Mouse (Mus musculus) gastrocnemius, postnatal 10 days (tissue): Measurements from ENCODE around the gene Med24. TPM values are rescaled to one million over a fixed set of nuclear protein-coding genes. Genes with fewer than 3 reads are reported as not detected.
"Not testable (repeated sequence)": the region's sequence is repeated elsewhere in the genome, so short reads cannot be mapped to it uniquely, and the experiment has no call there.

Experiments used
- DNase-seq: peaks from one replicate; pipeline ENCODE4 v3.0.0; 2021; ENCODE audit warnings: mixed read lengths
- total RNA-seq, 2 experiments: library from RNA; stranded (reverse); gene quantifications; 2 replicates each; pipeline ENCODE4 v1.2.3; 2021

Med24 gene
- total RNA-seq, 2 experiments from 2014 or later: 47.8 to 52.5 TPM

GRCm38 (mm10) chr11:98720756-98721155 lies 8.5 kb downstream of the Med24 start:
- no peak for DNase-seq

GRCm38 (mm10) chr11:98717904-98718303 lies 11.3 kb downstream of the Med24 start:
- peak; percentile 88 for DNase-seq

GRCm38 (mm10) chr11:98715946-98716345 lies 13.3 kb downstream of the Med24 start:
- no peak for DNase-seq

GRCm38 (mm10) chr11:98713703-98714102 lies 15.5 kb downstream of the Med24 start:
- no peak for DNase-seq

- not testable (repeated sequence) for DNase-seq
Observed at GRCm38 (mm10) chr11:98712009-98712408, 17.2 kb downstream of the Med24 start.

- DNase-seq: no peak
Observed at GRCm38 (mm10) chr11:98711046-98711434, 18.2 kb downstream of the Med24 start.

- DNase-seq: peak; percentile 90
Observed at GRCm38 (mm10) chr11:98710416-98711045, 18.7 kb downstream of the Med24 start.

GRCm38 (mm10) chr11:98709001-98709741 lies 20.1 kb downstream of the Med24 start:
- peak; percentile 48 for DNase-seq

- DNase-seq: no peak
Observed at GRCm38 (mm10) chr11:98708282-98708956, 20.8 kb downstream of the Med24 start.

- DNase-seq: peak; percentile 62
Observed at GRCm38 (mm10) chr11:98707401-98708281, 21.6 kb downstream of the Med24 start.

GRCm38 (mm10) chr11:98705021-98705420 lies 24.2 kb downstream of the Med24 start:
- no peak for DNase-seq

GRCm38 (mm10) chr11:98702323-98702722 lies 26.9 kb downstream of the Med24 start:
- DNase-seq: no peak

GRCm38 (mm10) chr11:98701213-98701670 lies 28.0 kb downstream of the Med24 start, which contains the start of gene Csf3:
Gene Csf3 (plus strand): TSS chr11:98701263.
- DNase-seq: no peak

GRCm38 (mm10) chr11:98699911-98700310 lies 29.3 kb downstream of the Med24 start:
- peak; percentile 81 for DNase-seq

- no peak for DNase-seq
Observed at GRCm38 (mm10) chr11:98698849-98699640, 30.2 kb downstream of the Med24 start.

- DNase-seq: no peak
Observed at GRCm38 (mm10) chr11:98697225-98697624, 32.0 kb downstream of the Med24 start.

- DNase-seq: no peak
Observed at GRCm38 (mm10) chr11:98696454-98697216, 32.6 kb downstream of the Med24 start.

GRCm38 (mm10) chr11:98695408-98695807 lies 33.8 kb downstream of the Med24 start:
- no peak for DNase-seq

GRCm38 (mm10) chr11:98694301-98694700 lies 34.9 kb downstream of the Med24 start:
- no peak for DNase-seq

- no peak for DNase-seq
Observed at GRCm38 (mm10) chr11:98693746-98694145, 35.5 kb downstream of the Med24 start.
